Mouse (Mus musculus) ES-E14 (cell line): ENCODE data around the gene Tmem120b.

Experiments used
- HCFC1 ChIP-seq: IDR thresholded peaks from 2 replicates; pipeline ENCODE4 v1.6.1; 2012; ENCODE audit warnings: low read length, inconsistent platforms, borderline replicate concordance; ENCODE audit not compliant: insufficient read depth
- ZC3H11A ChIP-seq: IDR thresholded peaks from 2 replicates; pipeline ENCODE4 v1.6.1; 2012; ENCODE audit warnings: low read depth, mild to moderate bottlenecking, inconsistent platforms, low read length, borderline replicate concordance
- ZNF384 ChIP-seq: IDR thresholded peaks from 2 replicates; pipeline ENCODE4 v1.6.1; 2012; ENCODE audit warnings: low read depth, low read length, inconsistent platforms

GRCm38 (mm10) chr5:123075576-123076418, 7.6 kb downstream of the Tmem120b start:
- TF ChIP-seq ZC3H11A (no peak), ZNF384 (no peak), HCFC1 (no peak)
